Mouse (Mus musculus): ENCODE results near the gene Ap3m1. TPM values are rescaled to one million over a fixed set of nuclear protein-coding genes. Genes with fewer than 3 reads are reported as not detected.

Gene Ap3m1
- polyA plus RNA-seq, 1 experiment from 2014 or later, result 64.6 TPM

Other genes starting within 250 kb of the Ap3m1 start
- gene Plau, start 215.8 kb downstream of the Ap3m1 start, polyA plus RNA-seq (2015; fragmentation: Nextera tagmentation; extraction: Ambion mirVana), result 1.4 and 2.3 TPM in 2 replicates
- 67.1 and 69.8 TPM in 2 replicates for gene Vcl, start 123.1 kb downstream of the Ap3m1 start, polyA plus RNA-seq (2015; fragmentation: Nextera tagmentation; extraction: Ambion mirVana)
- 242 and 253 TPM in 2 replicates for gene Adk, start 66 bp upstream of the Ap3m1 start, polyA plus RNA-seq (2015; fragmentation: Nextera tagmentation; extraction: Ambion mirVana)

All from heart, embryonic 13.5 days (tissue).